Mouse (Mus musculus) megakaryocyte-erythroid progenitor cell, adult 5 weeks (primary cell): ENCODE results near the gene Ilkap. TPM values are rescaled to one million over a fixed set of nuclear protein-coding genes. Genes with fewer than 3 reads are reported as not detected.

Source experiments
- polyA plus RNA-seq: library from polyadenylated mRNA; stranded (reverse); fragments of >175 nt; gene quantifications from 2 replicates; pipeline ENCODE4 v1.2.3, GENCODE M21; 2012

Gene Ilkap
- polyA plus RNA-seq = 62.2 and 78.0 TPM in 2 replicates

GRCm38 (mm10) chr1:91398260-91399062 lies at the start of gene Ilkap:
Gene Ilkap (minus strand): TSS chr1:91398815.

GRCm38 (mm10) chr1:91413898-91414594 lies 15.4 kb upstream of the Ilkap start, which contains the start of gene Hes6:
Gene Hes6 (minus strand): TSS chr1:91414038.

DNA sequence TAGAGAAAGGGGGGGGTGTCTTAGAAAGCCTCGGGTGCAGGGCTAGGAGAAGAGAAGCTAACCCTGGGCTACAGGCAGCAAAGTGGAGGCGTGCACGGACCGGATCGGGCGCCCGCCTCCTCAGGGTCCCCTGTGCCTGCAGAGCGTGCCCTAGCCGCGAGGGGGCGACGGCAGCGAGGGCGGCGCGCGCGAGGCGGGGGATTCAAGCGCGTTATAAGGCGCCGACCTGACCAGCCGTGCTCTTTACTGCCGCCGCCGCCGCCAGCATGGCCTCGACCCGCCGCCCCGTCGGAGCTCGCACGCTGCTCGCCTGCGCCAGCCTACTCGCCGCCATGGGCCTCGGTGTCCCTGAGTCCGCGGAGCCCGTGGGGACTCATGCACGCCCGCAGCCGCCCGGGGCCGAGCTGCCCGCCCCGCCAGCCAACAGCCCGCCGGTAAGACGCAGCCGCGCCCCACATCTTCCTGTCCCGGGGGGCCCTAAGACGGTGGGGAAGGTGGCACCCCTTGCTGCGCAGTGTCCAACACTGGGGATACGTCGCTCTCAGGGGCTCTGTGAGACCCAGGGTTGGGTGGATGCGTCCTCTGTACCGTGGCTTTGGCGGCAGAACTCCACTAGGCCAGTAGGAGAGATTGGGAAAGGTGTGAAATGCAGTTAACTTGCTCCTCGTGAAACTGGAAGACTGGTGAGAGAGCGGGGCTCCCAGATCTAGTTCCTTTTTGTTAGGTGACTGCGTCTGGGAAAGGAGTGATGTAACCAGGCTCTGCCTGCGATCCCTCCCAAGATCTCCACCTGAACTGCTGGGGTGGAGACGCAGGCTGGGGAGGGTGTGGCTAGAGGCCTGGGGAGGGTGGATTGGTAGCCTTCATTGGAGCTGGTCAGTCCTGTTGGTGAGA lies 32.2 kb downstream of the Ilkap start, which contains the start of gene Erfe:
Erfe (plus strand) TSS at position 216 of the 894 bp plus-strand sequence.

GRCm38 (mm10) chr1:91350841-91351240 lies 47.8 kb downstream of the Ilkap start, which contains the start of gene Klhl30:
Gene Klhl30 (plus strand): TSS chr1:91351016.

Other genes starting within 250 kb of the Ilkap start
- gene Ramp1, start 219.0 kb downstream of the Ilkap start, polyA plus RNA-seq = 239 and 288 TPM in 2 replicates
- gene Ube2f, start 148.5 kb downstream of the Ilkap start, polyA plus RNA-seq = 17.9 and 18.6 TPM in 2 replicates
- 31.4 and 32.7 TPM in 2 replicates for gene Scly, start 100.5 kb downstream of the Ilkap start, polyA plus RNA-seq
- 0.40 and 0.55 TPM in 2 replicates for gene Espnl, start 76.7 kb downstream of the Ilkap start, polyA plus RNA-seq
- 0.03 and 0.13 TPM in 2 replicates for gene Klhl30, start 47.8 kb downstream of the Ilkap start, polyA plus RNA-seq
- gene Erfe, start 32.4 kb downstream of the Ilkap start, polyA plus RNA-seq = 0.57 and 0.86 TPM in 2 replicates
- gene Hes6, start 15.2 kb upstream of the Ilkap start, polyA plus RNA-seq = 105 and 109 TPM in 2 replicates
- gene Per2, start 60.5 kb upstream of the Ilkap start, polyA plus RNA-seq = 12.3 and 25.1 TPM in 2 replicates
- 5.0 and 7.9 TPM in 2 replicates for gene Traf3ip1, start 95.8 kb upstream of the Ilkap start, polyA plus RNA-seq
- 9.8 and 15.8 TPM in 2 replicates for gene Asb1, start 141.7 kb upstream of the Ilkap start, polyA plus RNA-seq